Mouse (Mus musculus) lung, embryonic 16.5 days (tissue): ENCODE data around the gene Gpr107. TPM values are rescaled to one million over a fixed set of nuclear protein-coding genes. Genes with fewer than 3 reads are reported as not detected.

Experiments used
- ATAC-seq: fragments of 200-750 bp; cut with Nextera tagmentation; 2 replicates; pipeline ENCODE4 v1.8.0; 2017; ENCODE audit warnings: low read depth, mild to moderate bottlenecking, moderate library complexity
- H3K27ac ChIP-seq: fragments of 300-500 bp; sonication (generic); 2 replicates; pipeline ENCODE4 v1.5.1; 2014; ENCODE audit warnings: mild to moderate bottlenecking, control low read depth, low read length
- H3K27me3 ChIP-seq: fragments of 300-500 bp; sonication (generic); 2 replicates; pipeline ENCODE4 v1.6.1; 2014; ENCODE audit warnings: low read depth, low read length, mixed read lengths; ENCODE audit not compliant: control insufficient read depth, insufficient read depth
- H3K36me3 ChIP-seq: fragments of 300-500 bp; sonication (generic); 2 replicates; pipeline ENCODE4 v1.6.1; 2014; ENCODE audit warnings: low read length; ENCODE audit not compliant: control insufficient read depth, insufficient read depth
- H3K4me1 ChIP-seq: fragments of 300-500 bp; sonication (generic); replicated peaks from 2 replicates; pipeline ENCODE4 v1.6.1; 2014; ENCODE audit warnings: low read length, mixed read lengths; ENCODE audit not compliant: control insufficient read depth, insufficient read depth
- H3K4me2 ChIP-seq: fragments of 300-500 bp; sonication (generic); 2 replicates; pipeline ENCODE4 v1.6.1; 2014; ENCODE audit warnings: low read depth, low read length, control low read depth
- H3K4me3 ChIP-seq: fragments of 300-500 bp; sonication (generic); 2 replicates; pipeline ENCODE4 v1.5.1; 2014; ENCODE audit warnings: mild to moderate bottlenecking, low read length, control low read depth
- H3K9ac ChIP-seq: fragments of 300-500 bp; sonication (generic); 2 replicates; pipeline ENCODE4 v1.6.1; 2014; ENCODE audit warnings: low read length, control low read depth
- H3K9me3 ChIP-seq: fragments of 300-500 bp; sonication (generic); 2 replicates; pipeline ENCODE4 v1.6.1; 2016; ENCODE audit warnings: low read length; ENCODE audit not compliant: control insufficient read depth
- WGBS: fragments of 180-500 bp; shearing (Covaris S2); extraction: QIAGEN DNeasy Blood & Tissue Kit; methylation state at CpG from one replicate; pipeline ENCODE4 v1.1.7; 2014; 5-methylcytosine and 5-hydroxymethylcytosine counted together
- polyA plus RNA-seq: library from polyadenylated mRNA; unstranded; fragments of >200 nt; fragmentation: Nextera tagmentation; extraction: Ambion mirVana; gene quantifications from 2 replicates; pipeline ENCODE4 v1.2.1, GENCODE M21; 2015

Gene Gpr107
- polyA plus RNA-seq, 1 experiment from 2014 or later: 34.3 TPM

DNA sequence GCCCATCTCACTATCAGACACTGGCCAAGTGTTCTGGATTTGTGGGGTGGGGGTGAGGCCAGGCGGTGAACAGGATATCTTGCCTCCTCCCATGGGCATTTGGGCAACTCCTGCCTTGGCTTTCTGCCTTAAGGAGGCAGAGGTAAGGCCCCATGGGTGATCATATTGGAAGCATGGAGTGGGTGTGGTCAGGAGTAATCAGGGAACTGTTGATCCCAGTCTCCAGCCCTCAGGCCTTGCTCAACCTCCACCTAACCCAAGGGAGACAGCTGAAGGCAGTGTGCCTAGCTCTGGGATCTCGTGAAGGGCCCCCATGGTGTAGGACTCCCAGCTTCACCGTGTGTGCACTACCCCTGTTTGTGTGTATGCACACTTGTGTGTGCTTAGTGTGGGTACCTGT lies 102.7 kb downstream of the Gpr107 start:
- H3K27ac ChIP-seq: no peak overlapping the region
- no peak overlapping the region for H3K4me3 ChIP-seq
- H3K4me1 ChIP-seq: peaks cover 33% of the 10 kb centered on the region
- H3K36me3 ChIP-seq: no peaks in the 10 kb centered on the region
- WGBS: 85% methylated on average over 3 of the region's 3 CpGs
- H3K9me3 ChIP-seq: no peaks in the 10 kb centered on the region
- no peak overlapping the region for H3K9ac ChIP-seq
- no peak overlapping the region for H3K4me2 ChIP-seq
- no peak for ATAC-seq
- H3K27me3 ChIP-seq: no peaks in the 10 kb centered on the region

GRCm38 (mm10) chr2:31255952-31256938 lies 104.1 kb downstream of the Gpr107 start:
- no peaks in the 10 kb centered on the region for H3K36me3 ChIP-seq
- ATAC-seq: peak; percentile 64
- peak overlapping the region; percentile 80 for H3K27ac ChIP-seq
- peaks cover 33% of the 10 kb centered on the region for H3K4me1 ChIP-seq
- H3K4me3 ChIP-seq: no peak overlapping the region
- 15% methylated on average over 21 of the region's 21 CpGs for WGBS
- H3K27me3 ChIP-seq: no peaks in the 10 kb centered on the region
- peak overlapping the region; percentile 12; the same call in 1 of the 2 replicates for H3K9ac ChIP-seq
- no peaks in the 10 kb centered on the region for H3K9me3 ChIP-seq
- peak overlapping the region; percentile 23; the same call in 1 of the 2 replicates for H3K4me2 ChIP-seq

- WGBS: 40% methylated on average over 6 of the region's 6 CpGs
- H3K27me3 ChIP-seq: no peaks in the 10 kb centered on the region
- H3K9ac ChIP-seq: no peak overlapping the region
- H3K4me2 ChIP-seq: no peak overlapping the region
- peak overlapping the region; percentile 80 for H3K27ac ChIP-seq
- H3K9me3 ChIP-seq: no peaks in the 10 kb centered on the region
- H3K36me3 ChIP-seq: no peaks in the 10 kb centered on the region
- H3K4me1 ChIP-seq: peaks cover 33% of the 10 kb centered on the region
- peak; percentile 21; the same call in 1 of the 2 replicates for ATAC-seq
- H3K4me3 ChIP-seq: no peak overlapping the region
Observed at GRCm38 (mm10) chr2:31257096-31257495, 105.0 kb downstream of the Gpr107 start.

- H3K4me1 ChIP-seq: peaks cover 44% of the 10 kb centered on the region
- peak overlapping the region; percentile 58 for H3K9ac ChIP-seq
- H3K27ac ChIP-seq: peak overlapping the region; percentile 28; the same call in 1 of the 2 replicates
- no peaks in the 10 kb centered on the region for H3K9me3 ChIP-seq
- 13% methylated on average over 22 of the region's 22 CpGs for WGBS
- peak overlapping the region; percentile 87 for H3K4me2 ChIP-seq
- ATAC-seq: peak; percentile 76
- no peaks in the 10 kb centered on the region for H3K27me3 ChIP-seq
- no peaks in the 10 kb centered on the region for H3K36me3 ChIP-seq
- H3K4me3 ChIP-seq: peak overlapping the region; percentile 56
Observed at GRCm38 (mm10) chr2:31258609-31259366, 106.7 kb downstream of the Gpr107 start.

GRCm38 (mm10) chr2:31259367-31259920 lies 107.3 kb downstream of the Gpr107 start:
- Histone ChIP-seq H3K4me1 (peaks cover 51% of the 10 kb centered on the region), H3K27ac (peak overlapping the region; percentile 28; the same call in 1 of the 2 replicates), H3K36me3 (no peaks in the 10 kb centered on the region), H3K4me2 (peak overlapping the region; percentile 87), H3K9me3 (no peaks in the 10 kb centered on the region), H3K4me3 (peak overlapping the region; percentile 56), H3K27me3 (no peaks in the 10 kb centered on the region), H3K9ac (peak overlapping the region; percentile 58)
- peak; percentile 1; the same call in 1 of the 2 replicates for ATAC-seq
- WGBS: 38% methylated on average over 9 of the region's 9 CpGs

- Histone ChIP-seq H3K27me3 (no peaks in the 10 kb centered on the region), H3K9ac (no peak overlapping the region), H3K27ac (no peak overlapping the region), H3K4me1 (peaks cover 52% of the 10 kb centered on the region), H3K9me3 (no peaks in the 10 kb centered on the region), H3K4me2 (no peak overlapping the region), H3K36me3 (no peaks in the 10 kb centered on the region), H3K4me3 (no peak overlapping the region)
- ATAC-seq: no peak
- WGBS: 83% methylated on average over 8 of the region's 8 CpGs
Observed at GRCm38 (mm10) chr2:31260549-31260948, 108.4 kb downstream of the Gpr107 start.

DNA sequence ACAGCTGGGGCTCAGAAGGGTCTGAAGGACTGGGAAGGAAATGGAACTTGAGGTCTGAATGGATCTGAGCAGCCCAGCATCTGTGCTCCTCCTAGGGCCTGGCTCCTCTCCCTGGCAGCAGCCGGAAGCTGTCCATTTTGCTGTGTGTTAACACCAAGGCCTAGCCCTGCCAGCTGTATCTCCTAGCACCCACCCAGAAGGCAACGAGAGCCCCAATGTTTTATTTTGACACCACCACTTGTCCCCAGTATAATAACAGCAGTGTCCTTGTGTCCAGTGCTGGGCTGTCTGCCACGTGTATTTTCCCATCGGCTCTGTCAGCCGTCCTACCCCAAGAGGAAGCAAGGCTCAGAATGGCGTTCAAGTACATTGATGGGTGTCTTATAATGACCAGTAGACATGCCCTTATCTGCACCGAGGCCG lies 110.9 kb downstream of the Gpr107 start:
- Histone ChIP-seq H3K9me3 (no peaks in the 10 kb centered on the region), H3K27ac (no peak overlapping the region; the same call in 1 of the 2 replicates), H3K4me1 (peaks cover 30% of the 10 kb centered on the region), H3K4me2 (no peak overlapping the region), H3K9ac (no peak overlapping the region), H3K4me3 (no peak overlapping the region), H3K27me3 (no peaks in the 10 kb centered on the region), H3K36me3 (no peaks in the 10 kb centered on the region)
- ATAC-seq: peak; percentile 71
- 46% methylated on average over 8 of the region's 8 CpGs for WGBS

DNA sequence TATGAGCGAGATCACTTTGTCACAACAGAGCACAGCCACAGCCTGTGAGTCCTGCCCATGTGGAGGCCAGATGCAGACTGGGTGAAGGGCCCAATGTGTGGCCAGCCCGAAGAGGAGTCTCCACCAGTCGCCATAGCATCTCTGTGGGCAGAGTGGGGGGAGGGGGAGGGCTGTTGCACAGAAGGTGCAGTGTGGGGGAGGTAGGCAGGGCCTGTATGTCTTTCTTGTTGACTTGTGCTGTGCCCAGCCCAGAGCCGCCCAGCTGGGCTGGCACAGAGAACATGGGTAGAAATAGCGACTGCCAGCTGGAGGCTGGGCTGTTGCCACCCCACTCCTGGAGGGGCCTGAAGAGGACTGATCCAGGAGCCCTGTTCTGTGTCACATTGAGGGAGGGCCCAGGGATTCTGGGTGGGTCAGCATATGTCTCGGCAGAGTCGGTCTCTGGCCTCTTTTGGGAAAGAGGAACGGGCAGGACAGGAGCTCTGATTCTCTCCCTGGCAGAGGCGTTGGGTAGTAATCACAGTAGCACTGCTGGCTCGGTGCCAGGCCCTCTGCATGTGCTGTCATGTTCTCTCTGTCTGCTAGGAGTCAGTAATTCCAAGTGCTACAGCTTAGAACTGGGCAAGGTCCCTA lies 111.7 kb downstream of the Gpr107 start:
- peak; percentile 38; the same call in 1 of the 2 replicates for ATAC-seq
- no peaks in the 10 kb centered on the region for H3K36me3 ChIP-seq
- no peaks in the 10 kb centered on the region for H3K9me3 ChIP-seq
- 31% methylated on average over 10 of the region's 10 CpGs for WGBS
- H3K4me1 ChIP-seq: peaks cover 24% of the 10 kb centered on the region
- H3K4me2 ChIP-seq: no peak overlapping the region
- no peak overlapping the region for H3K4me3 ChIP-seq
- peak overlapping the region; percentile 32 for H3K27ac ChIP-seq
- H3K27me3 ChIP-seq: no peaks in the 10 kb centered on the region
- no peak overlapping the region for H3K9ac ChIP-seq
